Mouse (Mus musculus): ENCODE measurements around the gene Ahctf1. TPM values are rescaled to one million over a fixed set of nuclear protein-coding genes. Genes with fewer than 3 reads are reported as not detected.

Ahctf1 gene
- polyA plus RNA-seq (2014; fragmentation: Nextera tagmentation; extraction: Ambion mirVana), result 32.9 and 35.1 TPM in 2 replicates

DNA sequence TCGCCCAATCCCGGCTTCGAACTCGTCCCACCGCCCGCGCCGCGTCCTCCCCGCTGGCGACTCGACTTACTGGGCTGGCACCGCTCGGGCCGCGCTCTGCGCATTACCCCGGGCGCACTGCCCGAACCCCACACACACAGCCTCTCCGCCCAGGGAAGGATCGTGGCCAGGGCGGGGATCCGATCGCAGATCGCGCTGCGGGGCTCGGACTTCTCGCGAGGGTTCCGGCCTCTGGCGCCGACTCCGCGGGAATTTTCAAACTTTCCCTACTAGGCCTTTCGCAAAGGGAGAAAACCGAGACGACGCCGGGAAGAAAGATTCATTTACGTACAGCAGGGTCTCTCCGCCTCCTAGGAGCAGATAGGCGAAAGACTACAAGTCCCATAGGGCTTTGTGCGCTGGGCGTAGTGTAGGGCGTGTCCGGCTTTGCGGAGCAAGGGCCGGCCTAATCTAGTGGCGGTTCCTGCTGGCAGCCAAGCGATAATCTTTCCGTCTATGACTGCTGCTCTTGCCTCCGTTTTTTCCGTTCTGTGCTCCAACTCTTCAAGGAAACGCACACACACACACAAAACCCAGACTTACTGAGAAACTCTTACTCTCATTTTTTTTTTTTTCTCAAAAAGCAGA, at the start of gene Ahctf1:
TSS of gene Ahctf1 (minus strand) at position 168 of the 627 bp plus-strand sequence.
- Histone ChIP-seq H3K4me1 (ENCODE audit: control insufficient read depth, insufficient read depth, low read length) (peaks cover 9% of the 10 kb centered on the region), H3K4me2 (peak within 1 kb of the TSS; percentile 77), H3K4me3 (ENCODE audit: low read depth, low read length) (peak within 1 kb of the TSS; percentile 91), H3K27ac (ENCODE audit: low read depth, low read length) (peak within 1 kb of the TSS; percentile 96), H3K9ac (ENCODE audit: low read length) (peak within 1 kb of the TSS; percentile 86), H3K9me3 (ENCODE audit: control insufficient read depth, low read length) (no peaks in the 10 kb centered on the region), H3K27me3 (ENCODE audit: control insufficient read depth, insufficient read depth, low read length) (no peaks in the 10 kb centered on the region), H3K36me3 (ENCODE audit: control insufficient read depth, insufficient read depth, low read length) (0 out of 2 replicates have a peak, but pooled peaks cover 2% of the 10 kb centered on the region)
- ATAC-seq (ENCODE audit: low FRiP score), result peak; percentile 98
- WGBS, result under 1% methylated on average over 56 of the region's 56 CpGs
- peak; percentile 99 for DNase-seq (ENCODE audit: low spot score, missing footprints)

DNA sequence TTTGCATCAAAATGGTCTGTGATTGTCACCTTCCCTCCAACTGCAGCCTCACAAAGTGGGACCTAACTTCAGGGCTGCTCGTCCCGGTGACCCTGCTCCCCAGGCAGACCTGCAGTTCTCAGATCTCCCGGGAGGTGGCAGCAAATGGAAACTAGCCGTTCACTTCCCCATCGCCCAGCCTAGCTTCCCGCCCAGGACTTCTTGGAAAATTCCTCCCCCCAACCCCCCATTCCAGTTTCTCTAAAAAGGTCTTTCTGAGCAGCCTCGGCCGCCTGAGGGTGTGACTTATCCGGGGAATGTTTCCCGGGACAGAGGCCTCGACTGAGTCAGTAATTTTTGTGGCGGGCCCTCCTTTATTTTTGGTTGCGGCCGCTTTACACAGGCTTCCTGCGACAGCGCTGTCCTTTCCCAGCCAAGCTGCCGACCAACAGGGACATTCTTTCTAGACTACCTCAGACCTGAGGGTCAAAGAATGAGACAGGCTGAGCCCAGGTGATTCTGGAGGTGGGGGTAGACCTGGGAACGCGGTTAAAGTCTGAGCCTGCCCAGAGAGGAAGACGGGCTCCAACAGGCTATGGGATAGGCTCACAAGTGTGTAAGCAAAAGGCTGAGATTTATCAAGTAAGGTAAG, 44.4 kb upstream of the Ahctf1 start:
- ATAC-seq (ENCODE audit: low FRiP score) (peak; percentile 73), DNase-seq (ENCODE audit: low spot score, missing footprints) (peak; percentile 99)
- Histone ChIP-seq H3K27me3 (ENCODE audit: control insufficient read depth, insufficient read depth, low read length) (peaks cover 2% of the 10 kb centered on the region; the same call in 1 of the 2 replicates), H3K27ac (ENCODE audit: low read depth, low read length) (no peak overlapping the region), H3K9ac (ENCODE audit: low read length) (peak overlapping the region; percentile 68), H3K4me1 (ENCODE audit: control insufficient read depth, insufficient read depth, low read length) (peaks cover 2% of the 10 kb centered on the region; the same call in 1 of the 2 replicates), H3K4me2 (peak overlapping the region; percentile 67), H3K4me3 (ENCODE audit: low read depth, low read length) (peak overlapping the region; percentile 38), H3K9me3 (ENCODE audit: control insufficient read depth, low read length) (no peaks in the 10 kb centered on the region), H3K36me3 (ENCODE audit: control insufficient read depth, insufficient read depth, low read length) (no peaks in the 10 kb centered on the region)
- 4% methylated on average over 20 of the region's 20 CpGs for WGBS

DNA sequence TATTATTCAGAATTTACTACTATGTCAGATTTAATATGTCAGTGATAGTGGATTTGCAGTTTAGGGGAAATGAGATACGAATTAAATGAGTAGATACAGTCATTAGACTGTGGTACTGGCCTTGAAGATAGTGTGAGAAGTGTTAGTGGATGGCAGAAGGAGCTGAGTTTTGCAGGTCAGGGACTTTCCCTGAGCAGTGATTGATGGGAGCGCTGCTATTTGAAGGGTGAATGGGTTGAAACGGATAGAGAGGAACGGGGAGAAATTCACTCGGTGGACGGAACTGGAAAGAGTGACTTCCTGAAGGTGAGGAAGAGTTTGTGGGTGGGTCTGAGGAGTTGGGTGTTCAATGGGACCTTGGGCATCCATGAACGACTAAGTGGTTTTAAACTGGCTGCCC, 43.7 kb upstream of the Ahctf1 start:
- H3K27ac ChIP-seq (ENCODE audit: low read depth, low read length), result no peak overlapping the region
- H3K4me3 ChIP-seq (ENCODE audit: low read depth, low read length), result no peak overlapping the region
- no peak for ATAC-seq (ENCODE audit: low FRiP score)
- no peaks in the 10 kb centered on the region for H3K9me3 ChIP-seq (ENCODE audit: control insufficient read depth, low read length)
- H3K27me3 ChIP-seq (ENCODE audit: control insufficient read depth, insufficient read depth, low read length), result peaks cover 2% of the 10 kb centered on the region; the same call in 1 of the 2 replicates
- H3K4me1 ChIP-seq (ENCODE audit: control insufficient read depth, insufficient read depth, low read length), result peaks cover 2% of the 10 kb centered on the region; the same call in 1 of the 2 replicates
- H3K36me3 ChIP-seq (ENCODE audit: control insufficient read depth, insufficient read depth, low read length), result no peaks in the 10 kb centered on the region
- no peak overlapping the region for H3K9ac ChIP-seq (ENCODE audit: low read length)
- WGBS, result 68% methylated on average over 7 of the region's 7 CpGs
- DNase-seq (ENCODE audit: low spot score, missing footprints), result no peak
- H3K4me2 ChIP-seq, result no peak overlapping the region

DNA sequence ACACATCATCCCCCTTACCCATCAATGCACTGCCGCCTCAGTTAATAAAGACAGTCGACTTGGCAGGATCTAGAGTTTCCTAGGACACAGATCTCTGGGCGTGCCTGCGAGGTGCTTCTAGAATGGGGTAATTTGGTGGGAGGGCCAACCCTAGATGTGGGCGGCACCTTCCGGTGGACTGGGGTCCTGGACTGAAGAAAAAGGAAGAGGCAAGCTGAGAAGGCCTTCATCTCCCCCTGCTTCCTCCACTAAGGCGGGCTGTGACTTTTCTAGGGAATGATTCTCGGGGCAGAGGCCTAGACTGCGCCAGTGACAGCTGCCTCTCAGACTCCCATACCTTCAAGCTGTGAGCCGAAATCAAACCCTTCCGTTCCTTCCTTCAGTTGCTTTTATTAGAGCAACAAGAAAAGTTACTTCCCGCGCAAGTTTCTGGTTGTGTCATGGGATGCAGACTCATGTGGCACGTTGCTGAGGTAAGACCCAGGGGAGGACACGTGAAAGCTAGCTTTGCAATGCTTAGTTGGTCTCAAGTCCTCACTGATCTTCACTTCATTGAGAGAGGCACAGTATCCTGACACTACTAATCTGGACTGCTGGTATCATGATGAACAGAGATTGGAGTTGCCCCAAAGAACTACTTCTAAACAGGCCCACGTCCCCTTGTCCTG, 42.5 kb upstream of the Ahctf1 start:
- Histone ChIP-seq H3K4me2 (no peak overlapping the region), H3K4me3 (ENCODE audit: low read depth, low read length) (no peak overlapping the region), H3K27me3 (ENCODE audit: control insufficient read depth, insufficient read depth, low read length) (peaks cover 2% of the 10 kb centered on the region; the same call in 1 of the 2 replicates), H3K36me3 (ENCODE audit: control insufficient read depth, insufficient read depth, low read length) (no peaks in the 10 kb centered on the region), H3K27ac (ENCODE audit: low read depth, low read length) (no peak overlapping the region), H3K9ac (ENCODE audit: low read length) (no peak overlapping the region), H3K9me3 (ENCODE audit: control insufficient read depth, low read length) (no peaks in the 10 kb centered on the region), H3K4me1 (ENCODE audit: control insufficient read depth, insufficient read depth, low read length) (peaks cover 2% of the 10 kb centered on the region; the same call in 1 of the 2 replicates)
- 87% methylated on average over 16 of the region's 16 CpGs for WGBS
- DNase-seq (ENCODE audit: low spot score, missing footprints) (peak; percentile 85), ATAC-seq (ENCODE audit: low FRiP score) (no peak)

DNA sequence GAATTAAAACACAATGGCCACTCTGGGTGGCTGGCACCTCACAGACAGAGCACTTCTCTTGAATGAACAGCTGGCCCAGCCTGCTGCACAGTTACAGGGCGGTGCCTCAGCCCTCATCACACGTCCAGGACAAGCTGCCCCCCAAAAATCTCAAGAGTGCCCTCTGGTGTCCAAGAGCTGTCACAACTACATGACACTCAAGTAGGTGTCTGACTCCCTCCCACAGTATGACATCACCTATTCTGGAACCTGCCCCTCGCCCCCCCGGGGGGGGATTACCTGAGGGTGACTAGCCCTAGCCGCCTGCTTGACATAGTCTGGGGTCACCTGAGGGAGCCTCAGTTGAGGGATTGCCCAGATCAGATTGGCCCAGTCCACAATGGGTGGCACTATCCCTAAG, 41.4 kb upstream of the Ahctf1 start:
- 18% methylated on average over 5 of the region's 5 CpGs for WGBS
- ATAC-seq (ENCODE audit: low FRiP score), result peak; percentile 66
- peak; percentile 89 for DNase-seq (ENCODE audit: low spot score, missing footprints)

DNA sequence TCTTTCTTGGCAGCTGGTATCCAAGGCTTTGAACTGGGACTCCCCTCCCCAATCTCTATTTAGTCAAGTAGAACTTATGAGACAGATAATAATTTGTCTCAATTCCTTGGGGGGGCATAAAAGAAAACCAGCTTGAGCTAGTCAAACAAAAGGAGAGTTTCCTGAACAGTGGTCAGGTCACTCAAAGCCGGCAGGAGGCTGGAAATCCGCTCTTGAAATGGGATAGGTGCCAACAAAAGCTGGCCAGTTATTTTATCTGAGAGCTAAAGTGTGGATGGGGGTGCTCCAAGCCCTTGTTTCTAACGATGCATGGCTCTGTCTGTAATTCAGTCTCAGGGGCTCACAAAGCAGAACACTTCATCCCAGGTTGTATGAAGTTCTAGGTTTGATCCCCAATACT, 40.5 kb upstream of the Ahctf1 start:
- 50% methylated on average over 3 of the region's 3 CpGs for WGBS
- ATAC-seq (ENCODE audit: low FRiP score) (no peak), DNase-seq (ENCODE audit: low spot score, missing footprints) (peak; percentile 56)
- no peaks in the 10 kb centered on the region for H3K9me3 ChIP-seq (ENCODE audit: control insufficient read depth, low read length)
- H3K27me3 ChIP-seq (ENCODE audit: control insufficient read depth, insufficient read depth, low read length), result peaks cover 2% of the 10 kb centered on the region; the same call in 1 of the 2 replicates
- no peak overlapping the region for H3K4me2 ChIP-seq
- no peak overlapping the region for H3K27ac ChIP-seq (ENCODE audit: low read depth, low read length)
- no peaks in the 10 kb centered on the region for H3K36me3 ChIP-seq (ENCODE audit: control insufficient read depth, insufficient read depth, low read length)
- H3K4me3 ChIP-seq (ENCODE audit: low read depth, low read length), result no peak overlapping the region
- H3K9ac ChIP-seq (ENCODE audit: low read length), result no peak overlapping the region
- peaks cover 2% of the 10 kb centered on the region; the same call in 1 of the 2 replicates for H3K4me1 ChIP-seq (ENCODE audit: control insufficient read depth, insufficient read depth, low read length)

More for the DNA sequence above, 41.4 kb upstream of the Ahctf1 start:
- no peaks in the 10 kb centered on the region for H3K9me3 ChIP-seq (ENCODE audit: control insufficient read depth, low read length)
- no peak overlapping the region for H3K27ac ChIP-seq (ENCODE audit: low read depth, low read length)
- H3K36me3 ChIP-seq (ENCODE audit: control insufficient read depth, insufficient read depth, low read length), result no peaks in the 10 kb centered on the region
- H3K9ac ChIP-seq (ENCODE audit: low read length), result no peak overlapping the region
- H3K27me3 ChIP-seq (ENCODE audit: control insufficient read depth, insufficient read depth, low read length), result peaks cover 2% of the 10 kb centered on the region; the same call in 1 of the 2 replicates
- no peak overlapping the region for H3K4me3 ChIP-seq (ENCODE audit: low read depth, low read length)
- H3K4me2 ChIP-seq, result no peak overlapping the region
- H3K4me1 ChIP-seq (ENCODE audit: control insufficient read depth, insufficient read depth, low read length), result peaks cover 2% of the 10 kb centered on the region; the same call in 1 of the 2 replicates

DNA sequence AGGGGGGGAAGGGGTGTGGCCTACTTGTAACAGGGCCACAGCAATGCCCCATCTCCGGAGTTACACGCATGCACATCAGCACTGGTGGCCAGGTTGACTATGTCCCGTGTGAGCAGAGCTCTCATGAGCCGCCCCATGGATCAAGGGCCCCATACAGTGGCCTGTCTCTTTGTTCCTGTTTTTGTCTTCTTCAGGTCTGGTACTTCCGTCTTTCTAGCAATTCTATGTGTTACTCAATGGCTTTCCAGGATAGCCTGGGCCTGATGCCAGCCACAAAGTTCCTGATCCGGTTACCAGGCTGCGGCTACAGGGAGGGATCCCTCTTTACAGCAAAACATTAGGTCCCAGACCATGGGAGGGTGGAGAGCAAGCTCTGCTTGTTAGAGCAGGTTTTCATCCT, 39.1 kb upstream of the Ahctf1 start:
- Histone ChIP-seq H3K9me3 (ENCODE audit: control insufficient read depth, low read length) (no peaks in the 10 kb centered on the region), H3K4me3 (ENCODE audit: low read depth, low read length) (no peak overlapping the region), H3K9ac (ENCODE audit: low read length) (no peak overlapping the region), H3K27ac (ENCODE audit: low read depth, low read length) (no peak overlapping the region), H3K4me1 (ENCODE audit: control insufficient read depth, insufficient read depth, low read length) (no peaks in the 10 kb centered on the region), H3K27me3 (ENCODE audit: control insufficient read depth, insufficient read depth, low read length) (no peaks in the 10 kb centered on the region), H3K4me2 (no peak overlapping the region), H3K36me3 (ENCODE audit: control insufficient read depth, insufficient read depth, low read length) (no peaks in the 10 kb centered on the region)
- 92% methylated on average over 7 of the region's 7 CpGs for WGBS
- DNase-seq (ENCODE audit: low spot score, missing footprints) (peak; percentile 31), ATAC-seq (ENCODE audit: low FRiP score) (no peak)

DNA sequence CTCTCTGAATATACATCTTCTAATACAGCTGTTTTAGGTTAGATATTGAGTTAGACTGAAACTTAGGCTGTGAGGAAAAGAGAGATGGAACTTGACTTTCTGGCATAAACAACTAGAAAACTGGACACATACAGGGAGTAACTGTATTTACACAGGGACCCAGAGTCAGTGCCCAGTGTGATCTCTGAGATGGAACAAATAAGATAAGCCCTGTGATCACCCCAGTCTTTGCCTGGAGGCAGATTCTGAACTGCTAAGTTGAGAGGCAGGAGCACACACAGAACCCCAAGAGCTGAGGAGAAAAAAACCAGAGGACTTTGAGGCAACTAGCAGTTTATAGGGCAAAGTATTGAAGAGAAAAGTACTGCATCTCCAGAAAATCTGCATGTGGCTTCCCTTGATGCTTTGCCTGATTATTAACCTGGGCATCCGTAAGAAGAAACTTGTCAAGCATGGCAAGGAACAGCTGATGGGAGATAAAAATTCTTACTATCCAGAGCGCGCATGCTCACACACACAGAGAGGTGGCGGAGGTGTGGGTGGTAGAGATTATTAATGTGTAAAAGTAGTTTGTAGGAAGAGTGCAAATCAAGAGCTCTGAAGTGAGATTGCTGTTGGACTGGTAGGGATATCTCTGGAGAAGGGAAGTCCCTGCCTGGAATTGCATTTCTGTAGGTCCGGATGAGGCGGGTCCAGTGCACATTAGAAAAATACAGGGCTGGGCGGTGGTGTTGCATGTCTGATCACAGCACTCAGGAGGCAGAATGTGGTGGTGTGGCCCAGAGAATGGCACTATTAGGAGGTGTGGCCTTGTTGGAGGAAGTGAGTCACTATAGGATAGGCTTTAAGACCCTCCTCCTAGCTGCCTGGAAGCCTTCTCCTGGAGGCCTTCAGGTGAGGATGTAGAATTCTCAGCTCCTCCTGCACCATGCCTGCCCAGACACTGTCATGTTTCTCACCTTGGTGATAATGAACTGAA, 33.2 kb upstream of the Ahctf1 start:
- 97% methylated on average over 7 of the region's 7 CpGs for WGBS
- Histone ChIP-seq H3K4me1 (ENCODE audit: control insufficient read depth, insufficient read depth, low read length) (no peaks in the 10 kb centered on the region), H3K4me3 (ENCODE audit: low read depth, low read length) (no peak overlapping the region), H3K36me3 (ENCODE audit: control insufficient read depth, insufficient read depth, low read length) (no peaks in the 10 kb centered on the region), H3K4me2 (no peak overlapping the region), H3K9me3 (ENCODE audit: control insufficient read depth, low read length) (no peaks in the 10 kb centered on the region), H3K27ac (ENCODE audit: low read depth, low read length) (no peak overlapping the region), H3K27me3 (ENCODE audit: control insufficient read depth, insufficient read depth, low read length) (no peaks in the 10 kb centered on the region), H3K9ac (ENCODE audit: low read length) (no peak overlapping the region)
- no peak for ATAC-seq (ENCODE audit: low FRiP score)
- no peak for DNase-seq (ENCODE audit: low spot score, missing footprints)

All from midbrain, embryonic 11.5 days (tissue).